Mouse (Mus musculus) ES-E14 (cell line): ENCODE data around the gene Als2.

Experiments
- CHD2 ChIP-seq: IDR thresholded peaks from 2 replicates; pipeline ENCODE4 v1.6.1; 2014; ENCODE audit warnings: mild to moderate bottlenecking, low read depth, low read length, inconsistent platforms
- HCFC1 ChIP-seq: IDR thresholded peaks from 2 replicates; pipeline ENCODE4 v1.6.1; 2012; ENCODE audit warnings: low read length, inconsistent platforms, borderline replicate concordance; ENCODE audit not compliant: insufficient read depth
- MAFK ChIP-seq: IDR thresholded peaks from 2 replicates; pipeline ENCODE4 v1.6.1; 2014; ENCODE audit warnings: mild to moderate bottlenecking, low read depth, low read length, inconsistent platforms; ENCODE audit not compliant: insufficient read depth
- ZC3H11A ChIP-seq: IDR thresholded peaks from 2 replicates; pipeline ENCODE4 v1.6.1; 2012; ENCODE audit warnings: low read depth, mild to moderate bottlenecking, inconsistent platforms, low read length, borderline replicate concordance
- ZNF384 ChIP-seq: IDR thresholded peaks from 2 replicates; pipeline ENCODE4 v1.6.1; 2012; ENCODE audit warnings: low read depth, low read length, inconsistent platforms

- TF ChIP-seq MAFK: no peak
- no peak for TF ChIP-seq ZNF384
- no peak for TF ChIP-seq ZC3H11A
- no peak for TF ChIP-seq CHD2
- no peak for TF ChIP-seq HCFC1
Measured at GRCm38 (mm10) chr1:59269951-59270689, 33.1 kb upstream of the Als2 start.
